Mouse (Mus musculus): Measurements from ENCODE around the gene Prkg1. TPM values are rescaled to one million over a fixed set of nuclear protein-coding genes. Genes with fewer than 3 reads are reported as not detected.

Prkg1 gene
- polyA plus RNA-seq, 2 experiments from 2014 or later, result 0.39 TPM; not detected in 1

GRCm38 (mm10) chr19:31621716-31622115 lies 143.1 kb downstream of the Prkg1 start:
- ATAC-seq, result no peak

DNA sequence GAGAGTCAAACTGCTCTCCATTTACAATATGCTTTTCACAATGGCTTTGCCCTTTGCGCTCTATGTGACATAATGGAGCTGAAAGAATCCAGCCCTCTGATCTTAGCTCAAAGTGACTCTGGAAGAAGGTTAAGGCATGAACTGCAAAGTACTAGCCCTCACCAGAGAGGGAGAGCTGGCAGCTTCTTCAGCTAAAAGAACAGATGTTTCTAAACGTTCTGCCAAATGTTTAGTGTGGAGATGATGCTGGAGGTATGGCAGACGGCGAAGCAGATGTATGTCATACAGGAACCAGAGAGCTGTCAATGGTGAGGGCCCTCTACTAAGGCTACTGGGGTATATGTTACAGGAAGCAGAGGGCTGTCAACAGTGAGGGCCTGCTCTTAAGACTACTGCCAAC lies 148.0 kb downstream of the Prkg1 start:
- ATAC-seq, result no peak

GRCm38 (mm10) chr19:31616159-31616558 lies 148.7 kb downstream of the Prkg1 start:
- ATAC-seq, result no peak

- ATAC-seq, result no peak
Observed at GRCm38 (mm10) chr19:31613146-31613545, 151.7 kb downstream of the Prkg1 start.

- ATAC-seq, result no peak
Observed at GRCm38 (mm10) chr19:31602578-31602977, 162.3 kb downstream of the Prkg1 start.

- no peak for ATAC-seq
Observed at GRCm38 (mm10) chr19:31594011-31594410, 170.8 kb downstream of the Prkg1 start.

GRCm38 (mm10) chr19:31590701-31591100 lies 174.1 kb downstream of the Prkg1 start:
- no peak for ATAC-seq

DNA sequence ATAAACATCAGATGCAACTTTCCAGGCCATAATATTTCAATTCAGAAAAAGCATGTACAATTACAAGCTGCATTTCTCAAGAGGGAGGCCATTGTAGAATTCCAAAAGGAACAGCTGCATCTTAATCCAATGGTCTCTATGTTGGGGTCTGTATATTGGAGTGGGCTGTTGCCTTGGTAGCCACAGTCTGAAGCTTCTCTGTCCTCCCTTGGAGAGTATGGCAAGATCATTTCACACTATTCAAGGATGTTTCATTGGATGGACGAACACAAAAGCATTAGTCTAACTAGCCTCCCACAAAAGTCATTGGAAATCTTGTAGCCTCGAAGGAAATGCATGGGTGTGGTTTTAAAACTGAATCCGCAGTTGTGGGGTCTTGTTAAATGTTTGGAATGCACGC lies 187.7 kb downstream of the Prkg1 start:
- no peak for ATAC-seq

GRCm38 (mm10) chr19:31564329-31564728 lies 200.5 kb downstream of the Prkg1 start:
- no peak for ATAC-seq

- ATAC-seq, result no peak
Observed at GRCm38 (mm10) chr19:31546063-31546462, 218.8 kb downstream of the Prkg1 start.

- no peak for ATAC-seq
Observed at GRCm38 (mm10) chr19:31531249-31531740, 233.5 kb downstream of the Prkg1 start.

DNA sequence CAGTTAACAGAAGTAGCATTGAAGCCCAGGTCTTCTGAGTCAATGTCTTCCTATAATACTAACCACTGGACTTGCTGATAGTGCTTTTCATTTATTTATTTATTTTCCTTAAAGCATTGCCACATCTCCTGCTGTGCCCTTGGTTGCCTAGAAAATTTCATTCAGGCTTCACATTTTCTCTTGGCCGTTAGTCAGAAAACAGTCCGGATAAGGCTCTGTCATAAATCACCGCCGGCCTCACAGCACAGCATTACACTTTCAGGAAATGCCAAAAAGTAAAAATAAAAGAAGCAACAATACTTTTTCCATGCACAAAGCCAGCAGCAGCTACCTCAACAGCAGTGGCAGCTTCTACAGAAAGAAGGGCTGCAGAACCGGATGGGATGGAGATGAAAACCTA lies 234.2 kb downstream of the Prkg1 start:
- no peak for ATAC-seq

GRCm38 (mm10) chr19:31529890-31530289 lies 234.9 kb downstream of the Prkg1 start:
- ATAC-seq, result no peak

DNA sequence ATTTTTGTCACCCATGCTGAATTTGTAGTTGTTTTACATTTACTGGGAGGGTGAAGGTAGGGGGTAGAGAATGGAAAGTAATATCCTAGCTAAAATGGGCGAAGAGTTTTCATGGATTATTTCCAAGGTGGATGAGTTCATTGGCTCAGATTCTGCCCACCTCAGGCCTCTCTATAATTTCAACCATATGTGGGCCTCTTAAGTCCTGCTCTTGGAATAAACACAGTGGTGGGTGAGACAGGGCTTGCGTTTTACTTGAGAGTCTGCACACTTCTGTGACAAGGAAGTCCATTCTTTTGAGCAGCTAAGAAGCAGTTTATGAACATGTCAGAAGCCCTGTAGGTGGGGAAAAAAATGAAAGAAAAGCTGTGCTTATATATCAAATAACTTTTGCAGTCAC lies 250.3 kb downstream of the Prkg1 start:
- ATAC-seq, result no peak

DNA sequence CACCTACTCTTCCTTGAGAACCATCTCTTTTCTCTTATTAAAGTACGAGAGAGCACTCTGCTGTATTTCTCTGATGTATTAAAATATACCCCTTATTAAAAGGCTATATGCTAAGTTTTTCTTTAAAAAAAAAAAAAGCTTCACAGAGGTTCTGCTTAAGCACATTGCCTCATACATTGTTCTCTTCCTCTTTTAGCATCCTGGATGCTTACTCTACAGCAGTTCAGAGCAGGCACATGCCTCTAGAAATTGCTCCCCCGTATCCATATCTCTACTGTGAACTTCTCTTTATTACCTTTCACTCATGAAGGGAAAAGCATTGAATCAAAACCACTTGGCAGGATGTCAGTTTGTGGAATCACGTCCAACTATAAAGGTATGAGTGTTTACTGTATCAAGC lies 257.0 kb downstream of the Prkg1 start:
- ATAC-seq, result no peak

DNA sequence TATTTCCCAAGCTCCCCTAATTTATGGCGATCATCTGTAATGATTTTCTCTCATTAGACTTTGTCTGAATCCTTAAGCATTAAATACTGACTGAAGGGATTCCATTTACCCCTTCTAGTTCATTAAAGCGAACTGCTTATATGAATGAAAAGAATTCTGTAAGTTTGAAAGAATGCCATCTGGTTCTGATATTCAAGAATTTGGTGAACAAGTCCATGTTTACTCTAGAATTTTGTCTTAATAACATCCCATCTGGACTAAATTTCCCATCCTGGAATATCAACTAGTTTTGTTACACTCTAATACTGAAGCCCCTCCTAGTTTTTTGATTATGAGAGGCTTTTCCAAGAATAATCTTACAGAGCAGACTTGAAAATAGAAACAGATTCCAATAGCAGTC lies 258.5 kb downstream of the Prkg1 start:
- ATAC-seq, result no peak

GRCm38 (mm10) chr19:31505041-31505440 lies 259.8 kb downstream of the Prkg1 start:
- no peak for ATAC-seq

DNA sequence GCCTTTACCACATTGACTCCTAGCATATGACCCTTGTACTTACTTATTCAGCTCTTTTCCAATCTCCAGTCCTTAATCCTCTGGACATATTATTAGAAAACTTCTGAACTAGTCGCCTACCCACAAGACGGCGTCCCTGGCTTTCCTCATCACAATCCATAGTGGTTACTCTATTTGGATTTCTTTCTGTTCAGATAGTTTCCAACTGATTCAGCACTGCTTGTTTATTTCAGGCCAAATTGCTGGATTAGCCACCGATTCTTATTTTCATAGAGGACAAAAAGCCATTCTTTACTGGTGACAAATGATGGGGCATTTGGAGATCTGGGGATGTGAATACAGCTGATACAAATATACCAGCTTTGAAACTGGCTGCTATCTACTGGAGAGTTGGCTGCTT lies 267.4 kb downstream of the Prkg1 start:
- ATAC-seq, result no peak

- no peak for ATAC-seq
Observed at GRCm38 (mm10) chr19:31489606-31490005, 275.2 kb downstream of the Prkg1 start.

DNA sequence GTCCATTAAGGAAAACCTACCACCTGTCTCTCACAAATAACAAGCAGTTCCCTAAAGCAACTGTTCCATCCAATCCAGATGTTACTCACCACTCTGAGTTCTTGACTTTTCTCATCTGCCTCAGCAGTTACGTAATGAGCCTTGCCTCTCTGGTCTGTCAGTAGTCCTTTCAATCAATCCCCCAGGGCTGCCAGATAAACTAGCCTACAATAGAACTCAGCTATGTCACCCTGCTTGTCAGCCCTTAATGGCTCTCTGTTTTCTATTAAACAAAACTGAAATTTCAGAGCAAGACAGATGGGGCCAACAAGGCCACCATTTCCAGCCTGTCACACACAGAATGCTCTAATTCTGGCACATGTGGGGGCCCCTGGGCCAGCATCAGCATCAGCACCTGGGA lies 293.1 kb downstream of the Prkg1 start:
- no peak for ATAC-seq

GRCm38 (mm10) chr19:31460188-31460587 lies 304.6 kb downstream of the Prkg1 start:
- ATAC-seq, result no peak

DNA sequence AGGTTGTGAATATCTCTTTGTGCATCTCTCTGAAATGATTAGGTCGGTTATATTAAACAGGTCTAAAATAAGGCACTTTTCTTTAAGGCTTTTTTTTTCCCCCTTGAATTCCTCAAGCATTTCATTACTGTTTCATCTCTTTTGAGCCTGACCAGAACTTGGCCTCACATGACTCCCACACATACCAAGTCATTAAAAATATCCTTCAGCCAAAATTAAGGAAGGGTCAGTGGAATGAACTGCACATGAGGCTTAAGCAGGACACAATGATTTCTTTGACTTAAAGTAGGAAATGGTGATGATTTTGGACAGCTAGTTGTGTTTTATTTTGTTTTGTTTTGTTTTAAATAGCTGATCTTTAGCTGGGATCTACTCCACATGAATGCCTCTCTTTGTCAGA lies 320.7 kb downstream of the Prkg1 start:
- ATAC-seq, result no peak

GRCm38 (mm10) chr19:31442311-31442710 lies 322.5 kb downstream of the Prkg1 start:
- ATAC-seq, result no peak

DNA sequence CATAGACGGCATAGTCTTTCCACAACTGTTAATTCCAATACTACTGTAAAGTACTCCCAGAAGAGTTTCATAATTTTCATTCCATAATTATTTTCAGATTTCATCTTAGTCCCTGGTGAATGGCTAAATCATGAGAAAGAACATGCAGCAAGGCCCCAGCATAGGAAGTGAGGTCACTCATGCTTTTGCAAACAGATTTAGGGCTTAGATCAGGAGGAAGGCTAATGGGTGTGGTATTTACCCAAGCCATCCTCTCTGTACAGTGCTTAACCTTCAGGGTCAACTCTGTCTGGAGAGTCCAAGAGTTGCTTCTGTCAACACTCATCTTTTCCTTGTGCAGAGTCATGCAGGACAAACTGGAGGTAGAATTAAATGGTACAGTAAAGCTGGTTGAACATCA lies 331.4 kb downstream of the Prkg1 start:
- ATAC-seq, result no peak

DNA sequence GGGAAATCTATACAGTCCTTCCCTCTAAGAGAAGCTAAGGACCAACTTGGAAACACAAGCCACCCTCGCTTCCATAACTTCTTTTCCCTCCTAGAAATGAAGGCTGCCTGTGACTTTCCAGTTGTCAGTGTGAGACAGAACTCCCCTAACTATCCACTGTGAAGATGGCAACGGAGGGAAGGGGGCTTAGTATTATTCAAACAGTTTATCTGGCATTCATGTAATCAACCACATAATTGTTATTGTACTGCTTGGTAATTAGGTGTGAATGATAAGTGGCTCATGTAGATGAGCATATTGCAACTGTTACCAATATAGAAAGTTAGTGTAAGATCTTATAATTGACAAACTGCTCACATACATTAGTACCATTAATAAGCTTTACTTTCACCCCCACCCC lies 333.4 kb downstream of the Prkg1 start:
- ATAC-seq, result no peak

DNA sequence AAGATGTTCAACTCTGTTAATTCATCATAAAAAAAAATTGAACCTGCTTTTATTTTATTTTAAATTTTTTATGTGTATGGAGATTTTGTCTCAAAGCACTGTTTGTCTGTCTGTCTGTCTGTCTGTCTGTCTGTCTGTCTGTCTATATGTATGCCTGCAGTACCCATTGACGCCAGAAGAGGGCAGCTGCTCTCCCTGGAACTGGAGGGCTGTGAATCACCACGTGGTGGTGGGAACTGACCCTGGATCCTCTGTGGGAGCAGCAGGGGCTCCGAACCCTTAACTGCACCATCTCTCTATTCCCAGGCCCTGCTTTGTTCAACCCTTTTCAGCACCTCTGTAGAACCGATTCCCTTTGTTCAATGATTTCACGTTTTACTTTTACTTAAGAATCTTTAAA lies 338.7 kb downstream of the Prkg1 start:
- ATAC-seq, result no peak

Data from CD4-positive, CD25-positive, alpha-beta regulatory T cell, adult 4 months (primary cell).